Mouse (Mus musculus) left cerebral cortex, postnatal 14 days (tissue): Measurements from ENCODE around the gene Plbd1. TPM values are rescaled to one million over a fixed set of nuclear protein-coding genes. Genes with fewer than 3 reads are reported as not detected.
A peak's percentile ranks its signal among the peaks of the same experiment; 100 is the strongest.

ENCODE experiments used
- DNase-seq, 2 experiments: peaks; one replicate each; pipeline ENCODE4 v3.0.0; 2021 to 2022; ENCODE audit warnings: low spot score in 2 of 2, mixed read lengths in 1 of 2
- intact Hi-C: fragments of 180-260 bp; cut with DNase I; formaldehyde crosslinking; loops from one replicate; pipeline ENCODE4 v1.15.1; 2025
- total RNA-seq, 2 experiments: library from RNA; stranded (reverse); gene quantifications; 2 replicates each; pipeline ENCODE4 v1.2.3; 2021

Gene Plbd1
- total RNA-seq, 2 experiments from 2014 or later = 0.33 to 0.47 TPM

- intact Hi-C loops = no loop called here
- no peak for DNase-seq
Observed at GRCm38 (mm10) chr6:136655786-136656185, 5.9 kb downstream of the Plbd1 start.

- intact Hi-C loops = no loop called here
- no peak for DNase-seq
Observed at GRCm38 (mm10) chr6:136654470-136654869, 7.3 kb downstream of the Plbd1 start.

- no peak for DNase-seq
- intact Hi-C loops = no loop called here
Observed at GRCm38 (mm10) chr6:136653331-136653730, 8.4 kb downstream of the Plbd1 start.

GRCm38 (mm10) chr6:136650664-136651063 is 11.1 kb downstream of the Plbd1 start:
- DNase-seq = no peak
- intact Hi-C loops = no loop called here

- DNase-seq = no peak
- intact Hi-C loops = no loop called here
Observed at GRCm38 (mm10) chr6:136647455-136647861, 14.3 kb downstream of the Plbd1 start.

GRCm38 (mm10) chr6:136646207-136646606 is 15.5 kb downstream of the Plbd1 start:
- intact Hi-C loops = no loop called here
- DNase-seq = no peak

- DNase-seq = no peak
- intact Hi-C loops = no loop called here
Observed at GRCm38 (mm10) chr6:136645754-136646153, 16.0 kb downstream of the Plbd1 start.

- intact Hi-C loops = no loop called here
- DNase-seq = peak in 1 of 2 experiments; percentile 20
Observed at GRCm38 (mm10) chr6:136644171-136644570, 17.6 kb downstream of the Plbd1 start.

- no peak for DNase-seq
Observed at GRCm38 (mm10) chr6:136634982-136635381, 26.7 kb downstream of the Plbd1 start.

GRCm38 (mm10) chr6:136633719-136634118 is 28.0 kb downstream of the Plbd1 start:
- intact Hi-C loops = loop anchor here (10.0 kb wide), 1 partner anchor 351 kb away; no protein-coding TSS in a partner anchor
- no peak for DNase-seq

More at GRCm38 (mm10) chr6:136634982-136635381, 26.7 kb downstream of the Plbd1 start:
- intact Hi-C loops = loop anchor here (10.0 kb wide), 1 partner anchor 350 kb away; no protein-coding TSS in a partner anchor

GRCm38 (mm10) chr6:136633154-136633553 is 28.6 kb downstream of the Plbd1 start:
- no peak for DNase-seq
- intact Hi-C loops = loop anchor here (10.0 kb wide), 1 partner anchor 352 kb away; no protein-coding TSS in a partner anchor

- DNase-seq = no peak
- intact Hi-C loops = loop anchor here (10.0 kb wide), 1 partner anchor 353 kb away; no protein-coding TSS in a partner anchor
Observed at GRCm38 (mm10) chr6:136631945-136632534, 29.7 kb downstream of the Plbd1 start.

GRCm38 (mm10) chr6:136631519-136631918 is 30.2 kb downstream of the Plbd1 start:
- DNase-seq = no peak
- intact Hi-C loops = loop anchor here (10.0 kb wide), 1 partner anchor 353 kb away; no protein-coding TSS in a partner anchor

GRCm38 (mm10) chr6:136629639-136630038 is 32.1 kb downstream of the Plbd1 start:
- intact Hi-C loops = loop anchor here (10.0 kb wide), 1 partner anchor 355 kb away; no protein-coding TSS in a partner anchor
- no peak for DNase-seq

- DNase-seq = no peak
- intact Hi-C loops = no loop called here
Observed at GRCm38 (mm10) chr6:136625421-136625820, 36.3 kb downstream of the Plbd1 start.

- intact Hi-C loops = loop anchor here (2.0 kb wide), 1 partner anchor 122 kb away; no protein-coding TSS in a partner anchor
Observed at GRCm38 (mm10) chr6:136620361-136621139, 41.2 kb downstream of the Plbd1 start.

GRCm38 (mm10) chr6:136614156-136614555 is 47.6 kb downstream of the Plbd1 start:
- no peak for DNase-seq
- intact Hi-C loops = loop anchor here (10.0 kb wide), 1 partner anchor 189 kb away; no protein-coding TSS in a partner anchor

More at GRCm38 (mm10) chr6:136620361-136621139, 41.2 kb downstream of the Plbd1 start:
- DNase-seq = peak; percentile 86 to 91

GRCm38 (mm10) chr6:136612312-136612711 is 49.4 kb downstream of the Plbd1 start:
- intact Hi-C loops = loop anchor here (10.0 kb wide), 1 partner anchor 188 kb away; no protein-coding TSS in a partner anchor
- peak in 1 of 2 experiments; percentile 43 for DNase-seq

- DNase-seq = no peak
- intact Hi-C loops = loop anchor here (10.0 kb wide), 1 partner anchor 187 kb away; no protein-coding TSS in a partner anchor
Observed at GRCm38 (mm10) chr6:136611351-136612215, 50.1 kb downstream of the Plbd1 start.
